Mouse (Mus musculus): ENCODE measurements at regions not wholly inside any gene's neighbourhood (a gene's known extent, or its start where the extent isn't known, plus 50 kb on each side); places are given as distances from the start of the nearest gene placed in this dataset.

DNA sequence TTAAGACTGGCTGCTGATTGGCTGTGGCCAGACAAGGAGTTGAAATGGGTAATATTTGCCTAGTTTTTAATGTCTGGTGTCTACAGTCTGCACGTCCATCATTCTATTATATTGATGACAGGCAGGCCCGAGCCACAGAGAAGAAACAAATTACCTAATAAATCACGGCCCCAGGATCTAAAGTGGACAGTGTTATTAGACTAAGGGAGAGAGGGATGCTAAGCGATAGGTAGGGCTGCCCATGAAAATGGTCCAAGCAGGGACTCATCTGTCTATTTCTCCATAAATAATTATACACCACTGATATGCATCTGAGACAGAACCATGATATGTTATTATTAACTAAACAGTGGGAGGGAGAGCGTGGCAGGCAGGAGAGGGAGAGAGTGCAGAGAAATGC, 114.1 kb upstream of the Tle3 start:
- no peak overlapping the region for H3K4me2 ChIP-seq
- H3K27ac ChIP-seq (replicated peaks) = no peak overlapping the region
- no peaks in the 10 kb centered on the region for H3K36me3 ChIP-seq
- peaks cover 18% of the 10 kb centered on the region for H3K4me1 ChIP-seq
- no peak overlapping the region for H3K4me3 ChIP-seq
- 65% methylated on average over 5 of the region's 5 CpGs for WGBS
- peaks cover 77% of the 10 kb centered on the region for H3K27me3 ChIP-seq (replicated peaks)
- no peak overlapping the region for H3K9ac ChIP-seq
- 0 out of 2 replicates have a peak, but pooled peaks cover 3% of the 10 kb centered on the region for H3K9me3 ChIP-seq
- ATAC-seq (ENCODE audit: extremely low read depth, insufficient number of reproducible peaks, low FRiP score, low TSS enrichment) = no peak

DNA sequence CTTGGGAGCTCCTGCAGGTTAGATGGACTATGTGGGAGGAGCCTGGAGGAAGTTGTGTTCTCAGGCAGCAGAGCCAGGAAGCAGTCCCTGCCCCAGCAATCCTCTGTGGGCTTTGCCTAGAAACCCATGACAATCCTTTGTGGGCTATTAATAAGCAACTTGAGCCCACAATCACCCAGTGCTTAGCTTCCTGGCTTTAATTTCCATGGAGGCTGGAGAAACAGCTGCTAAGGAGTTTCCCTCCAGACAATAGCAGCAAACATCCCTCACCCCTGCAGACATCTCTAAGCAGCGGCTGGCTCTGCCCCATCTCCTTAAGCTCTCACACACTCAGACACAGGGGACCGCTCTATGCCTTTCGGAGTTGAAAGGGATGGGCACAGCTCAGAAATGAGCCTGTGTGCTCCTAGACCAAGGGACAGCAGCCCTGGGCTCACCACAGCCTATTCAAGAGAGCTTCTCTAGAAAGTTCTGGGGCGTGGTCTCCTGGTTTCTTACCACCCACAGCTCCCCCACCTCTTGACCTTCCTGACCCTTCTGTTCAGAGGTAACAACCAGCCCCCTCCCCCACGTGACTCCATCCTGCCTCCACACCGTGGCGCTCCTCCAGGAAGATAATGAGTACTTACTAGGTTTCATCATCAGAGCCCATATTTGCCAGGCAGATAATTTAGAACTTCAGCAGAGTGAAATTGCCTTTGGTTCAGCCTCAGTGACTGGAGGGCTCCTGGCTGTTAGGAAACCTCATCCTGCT, 112.6 kb upstream of the Tle3 start:
- Histone ChIP-seq H3K4me3 (no peak overlapping the region), H3K4me1 (peaks cover 18% of the 10 kb centered on the region), H3K27me3 (replicated peaks) (peaks cover 84% of the 10 kb centered on the region), H3K27ac (replicated peaks) (no peak overlapping the region), H3K36me3 (no peaks in the 10 kb centered on the region), H3K9me3 (peaks cover 5% of the 10 kb centered on the region; the same call in 1 of the 2 replicates), H3K4me2 (no peak overlapping the region), H3K9ac (no peak overlapping the region)
- no peak for ATAC-seq (ENCODE audit: extremely low read depth, insufficient number of reproducible peaks, low FRiP score, low TSS enrichment)
- 21% methylated on average over 7 of the region's 7 CpGs for WGBS

DNA sequence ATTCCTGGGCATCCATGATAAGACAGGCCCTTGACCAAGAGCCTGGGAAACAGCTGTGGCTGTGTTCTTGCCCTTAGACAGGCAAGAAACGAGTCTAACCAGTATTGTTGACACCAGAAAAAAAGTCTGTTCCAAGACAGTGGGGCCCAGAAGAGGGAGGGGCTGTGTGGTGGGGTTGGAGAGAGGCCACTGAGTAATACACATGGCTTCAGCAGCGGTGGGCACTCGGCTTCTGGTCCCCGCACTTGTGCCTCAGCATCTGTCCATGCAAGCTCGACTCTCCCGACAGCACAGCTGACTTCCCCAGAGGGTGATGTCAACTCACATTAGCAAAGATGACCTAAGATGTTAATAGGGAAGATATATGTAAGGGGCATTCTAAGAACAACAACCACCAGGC, 110.9 kb upstream of the Tle3 start:
- H3K27ac ChIP-seq (replicated peaks) = no peak overlapping the region
- peaks cover 18% of the 10 kb centered on the region for H3K4me1 ChIP-seq
- H3K27me3 ChIP-seq (replicated peaks) = peaks cover 77% of the 10 kb centered on the region
- peaks cover 8% of the 10 kb centered on the region; the same call in 1 of the 2 replicates for H3K9me3 ChIP-seq
- H3K4me3 ChIP-seq = no peak overlapping the region
- H3K9ac ChIP-seq = no peak overlapping the region
- no peak for ATAC-seq (ENCODE audit: extremely low read depth, insufficient number of reproducible peaks, low FRiP score, low TSS enrichment)
- 61% methylated on average over 6 of the region's 6 CpGs for WGBS
- no peak overlapping the region for H3K4me2 ChIP-seq
- H3K36me3 ChIP-seq = no peaks in the 10 kb centered on the region

DNA sequence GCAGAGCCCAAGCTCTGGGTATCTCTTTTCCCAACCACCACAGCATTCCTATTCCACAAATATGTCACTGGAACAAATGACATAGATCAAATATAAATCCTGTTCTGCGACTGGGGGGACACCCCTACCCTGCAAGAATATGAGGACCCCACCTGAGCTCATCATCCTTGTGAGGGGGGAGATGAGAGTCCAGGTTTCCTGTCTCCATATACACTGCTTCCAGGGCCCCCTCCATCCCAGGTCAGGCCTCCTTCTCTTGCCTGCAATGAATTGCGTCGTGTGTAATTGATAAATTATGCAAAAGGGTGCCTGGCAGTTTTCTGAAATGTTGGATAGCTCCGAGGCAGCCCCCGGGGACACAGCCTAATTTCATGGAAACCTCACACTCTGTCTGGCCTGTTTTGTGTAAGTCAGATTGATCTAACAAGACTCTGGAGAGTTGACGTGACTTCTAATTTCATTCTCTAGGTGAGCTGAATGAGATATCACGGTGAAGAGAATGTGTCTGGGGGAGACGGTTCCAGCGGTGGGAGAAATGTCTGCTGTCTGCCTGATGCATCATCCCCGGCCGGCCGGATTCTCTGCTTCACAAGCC, 110.3 kb upstream of the Tle3 start:
- Histone ChIP-seq H3K4me1 (peaks cover 18% of the 10 kb centered on the region), H3K4me3 (no peak overlapping the region), H3K9ac (no peak overlapping the region), H3K36me3 (no peaks in the 10 kb centered on the region), H3K27me3 (replicated peaks) (peaks cover 77% of the 10 kb centered on the region), H3K4me2 (no peak overlapping the region), H3K27ac (replicated peaks) (no peak overlapping the region), H3K9me3 (peaks cover 8% of the 10 kb centered on the region; the same call in 1 of the 2 replicates)
- WGBS = 41% methylated on average over 12 of the region's 12 CpGs
- no peak for ATAC-seq (ENCODE audit: extremely low read depth, insufficient number of reproducible peaks, low FRiP score, low TSS enrichment)

DNA sequence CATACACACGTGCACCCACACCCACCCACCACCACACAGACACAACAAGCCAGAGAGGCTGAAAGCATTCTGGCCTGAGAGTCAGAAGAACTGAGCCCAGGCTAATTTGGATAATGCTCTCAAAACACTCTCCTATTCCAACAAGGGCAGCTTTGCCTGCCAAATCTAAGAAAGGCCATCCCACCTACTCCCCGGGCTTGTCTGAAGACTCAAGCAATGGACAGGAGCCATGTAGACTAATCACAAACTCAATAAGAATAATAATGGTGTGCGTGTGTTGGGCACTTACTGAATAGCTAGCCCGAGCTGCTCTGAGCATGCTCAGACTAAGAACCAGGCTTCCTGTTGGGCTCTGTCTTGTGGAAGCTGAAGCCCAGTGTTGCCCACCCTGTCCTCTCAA, 108.8 kb upstream of the Tle3 start:
- no peaks in the 10 kb centered on the region for H3K36me3 ChIP-seq
- H3K9ac ChIP-seq = no peak overlapping the region
- peaks cover 18% of the 10 kb centered on the region for H3K4me1 ChIP-seq
- H3K27ac ChIP-seq (replicated peaks) = no peak overlapping the region
- H3K4me2 ChIP-seq = no peak overlapping the region
- peaks cover 71% of the 10 kb centered on the region for H3K27me3 ChIP-seq (replicated peaks)
- H3K4me3 ChIP-seq = no peak overlapping the region
- peaks cover 8% of the 10 kb centered on the region; the same call in 1 of the 2 replicates for H3K9me3 ChIP-seq
- ATAC-seq (ENCODE audit: extremely low read depth, insufficient number of reproducible peaks, low FRiP score, low TSS enrichment) = no peak
- 82% methylated on average over 4 of the region's 4 CpGs for WGBS

DNA sequence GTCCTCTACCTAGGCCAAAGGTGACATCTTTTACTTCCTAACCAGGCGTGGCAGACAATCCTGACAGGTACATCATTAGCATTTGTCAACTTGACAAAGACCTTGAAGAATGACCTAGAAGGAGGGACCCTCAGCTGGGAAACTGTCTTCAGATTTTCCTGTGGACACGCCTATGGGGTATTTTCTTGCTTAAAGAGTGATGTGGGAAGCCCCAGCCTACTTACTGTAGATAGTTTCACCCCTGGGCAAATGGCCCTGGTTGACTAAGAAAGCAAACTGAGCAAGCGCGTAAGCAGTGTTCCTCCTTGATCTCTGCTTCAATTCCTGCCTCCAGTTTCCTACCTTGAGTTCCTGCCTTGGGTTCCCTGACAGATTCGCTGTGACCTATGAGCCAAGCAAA, 106.7 kb upstream of the Tle3 start:
- Histone ChIP-seq H3K36me3 (no peaks in the 10 kb centered on the region), H3K27me3 (replicated peaks) (peaks cover 79% of the 10 kb centered on the region), H3K4me1 (peaks cover 9% of the 10 kb centered on the region; the same call in 1 of the 2 replicates), H3K27ac (replicated peaks) (no peak overlapping the region), H3K9me3 (peaks cover 8% of the 10 kb centered on the region; the same call in 1 of the 2 replicates), H3K9ac (no peak overlapping the region), H3K4me2 (no peak overlapping the region), H3K4me3 (no peak overlapping the region)
- 81% methylated on average over 5 of the region's 5 CpGs for WGBS
- no peak for ATAC-seq (ENCODE audit: extremely low read depth, insufficient number of reproducible peaks, low FRiP score, low TSS enrichment)

DNA sequence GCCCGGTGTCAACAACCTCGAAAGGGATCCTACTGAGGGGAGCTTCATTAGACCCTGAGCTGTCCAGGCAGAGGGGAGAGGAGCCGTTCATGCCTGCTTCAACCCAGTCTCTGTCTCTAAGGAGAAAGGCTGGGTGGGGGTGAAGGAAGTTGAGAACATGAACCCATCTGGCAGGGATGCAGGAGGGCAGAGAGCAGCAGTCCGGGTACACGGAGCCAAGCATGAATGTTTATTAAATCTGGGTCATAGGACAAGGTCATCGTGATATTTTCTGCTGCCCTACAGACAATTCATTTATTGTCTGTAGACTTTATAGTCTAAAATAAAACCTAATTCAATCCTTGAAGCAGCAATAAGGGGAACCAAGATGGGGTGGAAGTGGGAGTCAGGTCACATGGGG, 105.2 kb upstream of the Tle3 start:
- Histone ChIP-seq H3K27ac (replicated peaks) (no peak overlapping the region), H3K9me3 (peaks cover 8% of the 10 kb centered on the region; the same call in 1 of the 2 replicates), H3K4me2 (no peak overlapping the region), H3K4me1 (no peaks in the 10 kb centered on the region), H3K27me3 (replicated peaks) (peaks cover 80% of the 10 kb centered on the region), H3K9ac (no peak overlapping the region), H3K4me3 (no peak overlapping the region), H3K36me3 (no peaks in the 10 kb centered on the region)
- WGBS = 80% methylated on average over 6 of the region's 6 CpGs
- no peak for ATAC-seq (ENCODE audit: extremely low read depth, insufficient number of reproducible peaks, low FRiP score, low TSS enrichment)

DNA sequence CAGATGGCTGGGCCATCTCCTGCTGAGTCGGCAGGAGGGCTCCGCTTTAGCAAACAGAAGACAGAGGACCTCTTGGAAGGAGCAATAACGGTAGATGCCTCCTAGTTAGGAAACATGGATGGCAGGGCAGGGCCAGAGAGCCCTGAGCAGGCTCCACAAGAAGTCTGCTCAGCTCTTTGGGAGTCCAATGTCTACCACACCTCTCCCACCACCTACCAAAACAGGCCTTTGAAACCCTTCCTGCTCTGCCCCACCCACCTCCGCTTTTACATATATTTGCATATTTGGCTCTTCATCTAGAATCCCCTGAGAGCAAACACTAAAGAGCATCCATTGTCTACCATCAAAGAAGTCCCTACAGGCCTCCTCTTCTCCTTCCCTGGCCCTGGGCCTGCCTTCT, 104.6 kb upstream of the Tle3 start:
- H3K27me3 ChIP-seq (replicated peaks) = peaks cover 80% of the 10 kb centered on the region
- WGBS = 59% methylated on average over 4 of the region's 4 CpGs
- H3K4me3 ChIP-seq = no peak overlapping the region
- H3K9me3 ChIP-seq = peaks cover 8% of the 10 kb centered on the region; the same call in 1 of the 2 replicates
- ATAC-seq (ENCODE audit: extremely low read depth, insufficient number of reproducible peaks, low FRiP score, low TSS enrichment) = no peak
- no peaks in the 10 kb centered on the region for H3K4me1 ChIP-seq
- H3K36me3 ChIP-seq = no peaks in the 10 kb centered on the region
- no peak overlapping the region for H3K9ac ChIP-seq
- H3K4me2 ChIP-seq = no peak overlapping the region
- no peak overlapping the region for H3K27ac ChIP-seq (replicated peaks)

DNA sequence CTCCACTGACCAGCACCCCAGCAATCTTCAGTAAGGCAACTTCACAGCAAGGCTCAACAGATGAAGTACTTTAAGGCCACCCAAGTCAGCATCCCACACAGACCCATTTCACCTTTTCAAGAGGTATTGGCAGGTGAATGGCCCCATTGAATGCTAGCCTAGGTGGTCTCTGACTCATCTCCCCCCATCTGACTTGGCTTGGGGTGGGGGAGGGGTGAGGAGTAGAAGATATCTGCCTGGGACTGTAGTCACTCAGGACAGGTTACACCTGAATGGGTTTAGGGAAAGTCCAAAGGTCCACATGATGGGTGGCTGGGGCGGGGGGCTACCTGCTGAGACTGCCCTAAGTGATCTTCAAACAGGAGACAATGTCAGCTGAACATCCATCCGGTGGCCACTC, 104.0 kb upstream of the Tle3 start:
- H3K27me3 ChIP-seq (replicated peaks) = peaks cover 80% of the 10 kb centered on the region
- no peak overlapping the region for H3K27ac ChIP-seq (replicated peaks)
- WGBS = 85% methylated on average over 2 of the region's 2 CpGs
- H3K9ac ChIP-seq = no peak overlapping the region
- H3K4me3 ChIP-seq = no peak overlapping the region
- no peaks in the 10 kb centered on the region for H3K36me3 ChIP-seq
- H3K4me2 ChIP-seq = no peak overlapping the region
- peaks cover 8% of the 10 kb centered on the region; the same call in 1 of the 2 replicates for H3K9me3 ChIP-seq
- no peaks in the 10 kb centered on the region for H3K4me1 ChIP-seq
- no peak for ATAC-seq (ENCODE audit: extremely low read depth, insufficient number of reproducible peaks, low FRiP score, low TSS enrichment)

DNA sequence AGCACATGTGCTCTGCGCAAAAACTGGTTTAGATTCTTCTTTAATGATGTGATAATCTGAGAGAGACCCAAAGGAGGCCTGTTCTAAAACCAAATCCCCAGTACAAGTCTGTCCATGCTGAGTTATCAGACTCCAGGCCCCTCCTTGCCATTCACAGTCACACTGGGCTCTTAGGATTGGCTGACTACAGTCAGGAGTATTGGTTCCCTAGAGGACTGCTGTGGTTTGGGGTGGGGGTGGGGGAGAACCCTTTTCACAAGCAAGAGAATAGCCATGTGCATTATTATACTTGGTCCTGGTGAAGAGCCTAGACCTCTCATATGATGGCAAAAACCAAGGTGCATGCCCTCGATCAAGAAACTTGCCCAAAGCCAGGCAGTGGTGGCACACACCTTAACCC, 103.5 kb upstream of the Tle3 start:
- Histone ChIP-seq H3K9ac (no peak overlapping the region), H3K27me3 (replicated peaks) (peaks cover 80% of the 10 kb centered on the region), H3K27ac (replicated peaks) (no peak overlapping the region), H3K4me2 (no peak overlapping the region), H3K4me1 (no peaks in the 10 kb centered on the region), H3K36me3 (no peaks in the 10 kb centered on the region), H3K9me3 (peaks cover 8% of the 10 kb centered on the region; the same call in 1 of the 2 replicates), H3K4me3 (no peak overlapping the region)
- ATAC-seq (ENCODE audit: extremely low read depth, insufficient number of reproducible peaks, low FRiP score, low TSS enrichment) = no peak
- WGBS = 72% methylated on average over 2 of the region's 2 CpGs

DNA sequence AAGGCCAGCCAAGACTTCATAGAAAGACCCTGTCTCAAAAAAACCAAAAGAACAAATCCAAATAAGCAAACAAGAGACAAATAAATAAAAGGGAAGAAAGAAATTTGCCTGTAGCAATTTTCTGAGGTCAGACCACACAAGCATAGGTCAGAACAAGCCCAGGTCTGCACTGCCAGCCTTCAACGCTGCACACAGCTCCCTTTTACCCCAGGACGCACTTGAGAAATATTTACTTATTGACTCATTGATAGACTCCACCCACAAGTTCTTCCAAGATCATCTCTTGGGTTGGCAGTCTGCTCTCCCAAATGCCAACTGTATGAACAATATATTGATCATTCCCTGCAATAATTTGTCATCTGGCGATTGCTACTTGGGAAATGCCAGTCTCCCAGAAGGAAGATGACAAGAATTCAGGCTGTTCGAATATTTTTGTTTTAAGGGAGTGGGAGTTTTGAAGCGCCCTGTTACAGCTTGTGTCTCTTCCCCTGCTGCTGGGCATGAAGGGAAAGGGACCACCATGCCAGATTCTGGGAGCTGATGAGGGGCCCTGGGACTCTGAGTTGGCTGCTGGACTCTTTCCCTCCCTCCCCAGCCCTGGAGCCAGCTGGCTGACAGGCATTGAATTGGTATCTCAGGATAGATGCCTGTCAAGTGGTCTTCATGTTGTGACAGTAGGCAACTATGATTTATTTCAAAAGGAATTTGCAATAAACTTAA, 102.9 kb upstream of the Tle3 start:
- 75% methylated on average over 5 of the region's 5 CpGs for WGBS
- no peak overlapping the region for H3K4me3 ChIP-seq
- no peak overlapping the region for H3K27ac ChIP-seq (replicated peaks)
- H3K27me3 ChIP-seq (replicated peaks) = peaks cover 79% of the 10 kb centered on the region
- no peak for ATAC-seq (ENCODE audit: extremely low read depth, insufficient number of reproducible peaks, low FRiP score, low TSS enrichment)
- peaks cover 8% of the 10 kb centered on the region; the same call in 1 of the 2 replicates for H3K9me3 ChIP-seq
- no peak overlapping the region for H3K4me2 ChIP-seq
- H3K4me1 ChIP-seq = no peaks in the 10 kb centered on the region
- H3K36me3 ChIP-seq = no peaks in the 10 kb centered on the region
- H3K9ac ChIP-seq = no peak overlapping the region

All from heart, embryonic 13.5 days (tissue).